Mouse (Mus musculus): ENCODE measurements around the gene Fabp1. TPM values are rescaled to one million over a fixed set of nuclear protein-coding genes. Genes with fewer than 3 reads are reported as not detected.

The Fabp1 gene
- polyA plus RNA-seq, 1 experiment from 2014 or later = 2,291 TPM

GRCm38 (mm10) chr6:71189578-71189977 lies 10.0 kb upstream of the Fabp1 start:
- no peak overlapping the region for H3K9ac ChIP-seq

GRCm38 (mm10) chr6:71190501-71190900 lies 9.1 kb upstream of the Fabp1 start:
- Histone ChIP-seq H3K36me3 (no peaks in the 10 kb centered on the region), H3K4me3 (replicated peaks) (no peak overlapping the region), H3K4me1 (replicated peaks) (no peaks in the 10 kb centered on the region), H3K9me3 (no peaks in the 10 kb centered on the region), H3K9ac (no peak overlapping the region), H3K4me2 (replicated peaks) (no peak overlapping the region), H3K27me3 (replicated peaks) (no peaks in the 10 kb centered on the region), H3K27ac (no peak overlapping the region)
- WGBS = 84% methylated on average over 2 of the region's 2 CpGs
- no peak for ATAC-seq

More at GRCm38 (mm10) chr6:71189578-71189977, 10.0 kb upstream of the Fabp1 start:
- H3K27ac ChIP-seq = no peak overlapping the region
- H3K4me3 ChIP-seq (replicated peaks) = no peak overlapping the region
- H3K27me3 ChIP-seq (replicated peaks) = no peaks in the 10 kb centered on the region
- ATAC-seq = no peak
- H3K36me3 ChIP-seq = no peaks in the 10 kb centered on the region
- no peaks in the 10 kb centered on the region; the same call in 1 of the 2 replicates for H3K4me1 ChIP-seq (replicated peaks)
- H3K4me2 ChIP-seq (replicated peaks) = no peak overlapping the region
- no peaks in the 10 kb centered on the region for H3K9me3 ChIP-seq
- WGBS = 53% methylated on average over 1 of the region's 1 CpGs

GRCm38 (mm10) chr6:71193151-71193740 lies 6.4 kb upstream of the Fabp1 start:
- WGBS = 86% methylated on average over 6 of the region's 6 CpGs
- H3K27me3 ChIP-seq (replicated peaks) = no peaks in the 10 kb centered on the region

GRCm38 (mm10) chr6:71196107-71196506 lies 3.5 kb upstream of the Fabp1 start:
- Histone ChIP-seq H3K9me3 (no peaks in the 10 kb centered on the region), H3K4me1 (replicated peaks) (no peaks in the 10 kb centered on the region), H3K4me2 (replicated peaks) (no peak overlapping the region), H3K36me3 (no peaks in the 10 kb centered on the region), H3K9ac (no peak overlapping the region), H3K27me3 (replicated peaks) (no peaks in the 10 kb centered on the region), H3K27ac (no peak overlapping the region), H3K4me3 (replicated peaks) (no peak overlapping the region)
- ATAC-seq = no peak

More at GRCm38 (mm10) chr6:71193151-71193740, 6.4 kb upstream of the Fabp1 start:
- no peak overlapping the region for H3K4me2 ChIP-seq (replicated peaks)
- no peaks in the 10 kb centered on the region for H3K9me3 ChIP-seq
- H3K9ac ChIP-seq = no peak overlapping the region
- H3K4me1 ChIP-seq (replicated peaks) = no peaks in the 10 kb centered on the region
- H3K27ac ChIP-seq = no peak overlapping the region
- no peak overlapping the region for H3K4me3 ChIP-seq (replicated peaks)
- H3K36me3 ChIP-seq = no peaks in the 10 kb centered on the region
- no peak for ATAC-seq

GRCm38 (mm10) chr6:71197636-71198535 lies 1.7 kb upstream of the Fabp1 start:
- no peaks in the 10 kb centered on the region for H3K4me1 ChIP-seq (replicated peaks)
- H3K36me3 ChIP-seq = no peaks in the 10 kb centered on the region
- H3K27ac ChIP-seq = no peak overlapping the region
- WGBS = 72% methylated on average over 13 of the region's 13 CpGs
- ATAC-seq = peak; percentile 32
- H3K4me3 ChIP-seq (replicated peaks) = no peak overlapping the region
- no peak overlapping the region for H3K9ac ChIP-seq
- H3K27me3 ChIP-seq (replicated peaks) = no peaks in the 10 kb centered on the region
- H3K9me3 ChIP-seq = no peaks in the 10 kb centered on the region
- H3K4me2 ChIP-seq (replicated peaks) = no peak overlapping the region

GRCm38 (mm10) chr6:71201925-71202324 lies 2.3 kb downstream of the Fabp1 start:
- Histone ChIP-seq H3K4me2 (replicated peaks) (0 out of 2 replicates have a peak overlapping the region, but pooled peaks have one; percentile 9), H3K9ac (no peak overlapping the region), H3K27me3 (replicated peaks) (no peaks in the 10 kb centered on the region), H3K4me3 (replicated peaks) (no peak overlapping the region), H3K4me1 (replicated peaks) (no peaks in the 10 kb centered on the region), H3K27ac (no peak overlapping the region), H3K9me3 (no peaks in the 10 kb centered on the region), H3K36me3 (no peaks in the 10 kb centered on the region)
- no peak; the same call in 1 of the 2 replicates for ATAC-seq
- 50% methylated on average over 5 of the region's 5 CpGs for WGBS

- H3K27me3 ChIP-seq (replicated peaks) = no peaks in the 10 kb centered on the region
- ATAC-seq = no peak
- H3K4me1 ChIP-seq (replicated peaks) = no peaks in the 10 kb centered on the region
- 67% methylated on average over 5 of the region's 5 CpGs for WGBS
- H3K4me2 ChIP-seq (replicated peaks) = no peak overlapping the region
- no peaks in the 10 kb centered on the region for H3K36me3 ChIP-seq
- H3K4me3 ChIP-seq (replicated peaks) = no peak overlapping the region
- H3K9ac ChIP-seq = no peak overlapping the region
- no peak overlapping the region for H3K27ac ChIP-seq
- H3K9me3 ChIP-seq = no peaks in the 10 kb centered on the region
Observed at GRCm38 (mm10) chr6:71203674-71204073, 4.0 kb downstream of the Fabp1 start.

- Histone ChIP-seq H3K4me1 (replicated peaks) (no peaks in the 10 kb centered on the region), H3K27ac (no peak overlapping the region), H3K9me3 (no peaks in the 10 kb centered on the region), H3K36me3 (no peaks in the 10 kb centered on the region), H3K4me2 (replicated peaks) (no peak overlapping the region), H3K27me3 (replicated peaks) (no peaks in the 10 kb centered on the region), H3K9ac (no peak overlapping the region), H3K4me3 (replicated peaks) (no peak overlapping the region)
- no peak for ATAC-seq
- WGBS = 84% methylated on average over 8 of the region's 8 CpGs
Observed at GRCm38 (mm10) chr6:71204166-71204565, 4.5 kb downstream of the Fabp1 start.

GRCm38 (mm10) chr6:71208691-71209090 lies 9.1 kb downstream of the Fabp1 start:
- Histone ChIP-seq H3K27me3 (replicated peaks) (no peaks in the 10 kb centered on the region), H3K9ac (no peak overlapping the region), H3K9me3 (no peaks in the 10 kb centered on the region), H3K27ac (no peak overlapping the region), H3K4me3 (replicated peaks) (no peak overlapping the region), H3K36me3 (no peaks in the 10 kb centered on the region), H3K4me2 (replicated peaks) (no peak overlapping the region), H3K4me1 (replicated peaks) (no peaks in the 10 kb centered on the region)
- WGBS = 72% methylated on average over 2 of the region's 2 CpGs
- no peak for ATAC-seq

- no peaks in the 10 kb centered on the region for H3K27me3 ChIP-seq (replicated peaks)
- no peaks in the 10 kb centered on the region for H3K36me3 ChIP-seq
- no peak overlapping the region for H3K9ac ChIP-seq
- 73% methylated on average over 7 of the region's 7 CpGs for WGBS
- H3K4me2 ChIP-seq (replicated peaks) = no peak overlapping the region
- no peaks in the 10 kb centered on the region for H3K9me3 ChIP-seq
- no peak overlapping the region for H3K27ac ChIP-seq
- H3K4me3 ChIP-seq (replicated peaks) = no peak overlapping the region
- ATAC-seq = no peak
- no peaks in the 10 kb centered on the region for H3K4me1 ChIP-seq (replicated peaks)
Observed at GRCm38 (mm10) chr6:71211917-71212316, 12.3 kb downstream of the Fabp1 start.

- Histone ChIP-seq H3K27me3 (replicated peaks) (no peaks in the 10 kb centered on the region), H3K9me3 (no peaks in the 10 kb centered on the region), H3K4me1 (replicated peaks) (no peaks in the 10 kb centered on the region), H3K4me2 (replicated peaks) (no peak overlapping the region), H3K36me3 (no peaks in the 10 kb centered on the region), H3K27ac (no peak overlapping the region), H3K9ac (no peak overlapping the region), H3K4me3 (replicated peaks) (no peak overlapping the region)
- no peak for ATAC-seq
- 96% methylated on average over 3 of the region's 3 CpGs for WGBS
Observed at GRCm38 (mm10) chr6:71212471-71212870, 12.8 kb downstream of the Fabp1 start.

GRCm38 (mm10) chr6:71221501-71221900 lies 21.9 kb downstream of the Fabp1 start:
- Histone ChIP-seq H3K27me3 (replicated peaks) (no peaks in the 10 kb centered on the region), H3K4me2 (replicated peaks) (no peak overlapping the region), H3K4me3 (replicated peaks) (no peak overlapping the region), H3K9ac (no peak overlapping the region), H3K27ac (no peak overlapping the region), H3K4me1 (replicated peaks) (no peaks in the 10 kb centered on the region), H3K36me3 (no peaks in the 10 kb centered on the region), H3K9me3 (no peaks in the 10 kb centered on the region)
- ATAC-seq = no peak
- whole genome bisulfite sequencing = 80% methylated on average over 4 of the region's 4 CpGs
